Mouse (Mus musculus) T-helper 17 cell (primary cell): ENCODE data around the gene Mgll.

Experiments
- in situ Hi-C, 2 experiments: fragments of 300-600 bp; cut with MboI, MseI; formaldehyde crosslinking; loops; 1 replicate in 1 of 2; 2 replicates in 1 of 2; pipeline ENCODE4 v1.15.1; 2025; ENCODE audit warnings: high pct_unique_total_duplicates in 2 of 2

Mgll gene

DNA sequence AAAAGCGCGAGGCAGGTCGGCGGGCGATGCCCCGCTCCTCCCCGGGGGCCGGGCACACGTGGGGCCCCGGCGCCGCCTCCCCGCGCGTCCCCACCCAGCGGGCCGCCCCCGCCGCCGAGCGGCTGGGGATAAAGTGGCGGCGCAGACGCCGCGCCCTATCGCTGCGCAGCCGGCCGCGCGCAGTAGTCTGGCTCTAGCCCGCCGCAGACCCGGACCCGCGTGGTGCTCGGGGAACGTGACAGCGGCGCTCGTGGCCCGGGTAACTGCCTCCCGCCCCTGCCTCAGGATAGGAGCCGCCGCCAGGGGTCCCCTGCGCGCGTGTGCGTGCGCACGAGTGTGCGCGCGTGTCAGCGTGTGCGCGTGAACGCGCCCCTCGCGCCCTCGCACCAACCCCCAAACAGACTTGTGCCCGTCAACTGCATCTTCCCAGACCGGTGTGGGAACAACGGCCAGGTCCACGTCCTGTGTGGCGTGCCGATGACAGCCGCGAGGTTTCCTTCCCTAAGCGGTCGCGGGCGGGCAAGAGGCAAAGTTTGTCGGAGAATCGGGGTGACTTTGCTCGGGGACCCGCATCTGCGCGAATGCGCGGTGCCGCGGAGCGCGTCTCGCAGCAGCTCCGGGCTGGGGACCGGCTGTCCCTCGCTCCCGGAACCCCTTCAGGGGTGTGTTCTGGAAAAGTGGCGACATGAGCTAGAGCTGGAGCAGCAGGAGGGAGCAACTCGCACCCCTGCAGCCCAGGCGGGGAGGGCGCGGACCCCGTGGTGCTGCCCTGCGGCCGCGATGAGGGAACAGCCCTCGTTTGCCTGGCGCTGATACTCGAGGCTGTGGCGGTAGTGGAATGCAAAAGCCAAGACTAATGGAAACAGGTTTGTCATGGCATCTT lies at the start of gene Mgll:
Gene Mgll (plus strand): TSS at position 100 of the 883 bp plus-strand sequence.
- in situ Hi-C loops: no loop called here

DNA sequence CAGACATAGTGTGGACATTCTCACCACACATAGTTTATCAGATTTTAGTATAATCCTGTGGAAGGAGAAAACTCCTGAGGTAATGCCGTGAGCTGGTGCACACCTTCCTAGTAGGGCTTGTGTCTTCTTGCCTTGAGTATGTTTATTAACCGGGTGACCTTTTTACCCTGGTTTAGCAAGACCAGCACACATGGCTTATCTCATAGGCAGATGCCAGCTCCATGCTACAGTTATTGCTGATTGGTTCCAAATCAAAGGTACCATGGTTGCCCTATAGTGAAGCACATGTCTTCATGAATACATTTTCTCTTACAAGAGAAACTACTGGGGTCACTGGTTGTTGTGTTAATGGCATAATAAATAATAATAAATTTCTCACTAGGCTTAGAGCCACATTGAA lies 48.4 kb upstream of the Mgll start:
- in situ Hi-C loops: no loop called here

DNA sequence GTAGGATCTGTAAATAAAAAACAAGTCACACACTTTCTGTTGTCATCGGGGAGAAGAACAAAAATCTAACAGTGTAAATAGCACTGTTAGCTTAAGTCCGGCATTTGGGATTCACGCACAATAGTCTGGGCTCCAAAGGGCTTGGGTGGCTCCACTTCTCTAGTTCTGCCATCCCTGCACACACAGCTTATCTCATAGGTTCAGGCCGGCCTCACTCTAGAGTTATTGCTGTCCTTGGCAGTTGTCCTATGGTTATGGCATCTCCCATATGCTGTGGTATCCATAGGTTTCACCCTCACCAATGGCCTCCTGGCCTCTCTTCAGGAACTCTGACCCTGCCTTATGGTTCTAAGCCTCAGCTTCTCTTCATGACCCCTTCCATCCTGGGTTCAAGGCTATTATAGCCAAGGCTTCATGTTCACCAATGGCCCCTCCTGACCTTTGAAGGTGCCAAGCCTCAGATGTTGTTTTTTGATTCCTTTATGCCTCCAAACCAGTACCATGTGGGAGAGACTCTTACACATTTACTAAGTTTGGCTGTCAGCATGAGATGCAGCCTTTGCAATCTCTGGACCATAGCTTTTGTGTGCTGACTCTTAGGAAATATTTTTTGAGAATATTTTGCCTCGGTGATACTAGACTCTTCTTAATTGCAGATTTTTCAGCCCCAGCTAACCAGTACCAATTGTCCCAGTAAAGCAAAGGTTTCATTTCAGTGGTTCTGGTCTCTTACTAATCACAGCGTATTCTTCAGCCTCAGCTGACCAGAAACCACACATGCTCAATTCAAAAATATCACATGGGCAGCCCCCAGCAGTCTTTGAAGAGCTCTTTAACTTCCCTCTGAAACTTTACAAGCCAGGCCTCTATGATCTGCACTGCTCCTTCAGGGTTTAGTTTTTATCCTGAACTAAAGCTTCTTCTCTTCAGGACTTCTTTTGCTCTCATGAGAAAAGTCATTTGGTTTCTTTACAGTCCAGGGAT lies 47.2 kb upstream of the Mgll start:
- in situ Hi-C loops: no loop called here

DNA sequence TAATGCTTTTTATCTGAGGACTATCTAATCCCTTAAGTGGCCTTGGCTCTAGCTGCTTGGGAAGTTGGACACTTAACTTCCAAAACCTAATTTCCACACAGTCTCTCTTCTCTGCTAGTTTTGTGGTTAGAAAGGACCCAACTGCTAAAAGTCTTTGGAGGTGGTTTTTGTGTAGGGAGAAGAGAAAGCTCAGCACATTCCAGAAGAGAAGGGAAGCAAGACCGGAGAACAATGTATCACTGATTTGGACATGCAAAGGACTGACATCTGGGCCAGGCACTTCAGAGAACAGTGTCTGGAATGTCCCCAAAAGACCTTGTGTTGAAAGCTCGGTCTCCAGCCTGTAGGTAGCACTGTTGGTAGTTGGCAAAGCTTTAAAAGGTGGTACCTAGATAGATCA lies 46.5 kb upstream of the Mgll start:
- in situ Hi-C loops: no loop called here

DNA sequence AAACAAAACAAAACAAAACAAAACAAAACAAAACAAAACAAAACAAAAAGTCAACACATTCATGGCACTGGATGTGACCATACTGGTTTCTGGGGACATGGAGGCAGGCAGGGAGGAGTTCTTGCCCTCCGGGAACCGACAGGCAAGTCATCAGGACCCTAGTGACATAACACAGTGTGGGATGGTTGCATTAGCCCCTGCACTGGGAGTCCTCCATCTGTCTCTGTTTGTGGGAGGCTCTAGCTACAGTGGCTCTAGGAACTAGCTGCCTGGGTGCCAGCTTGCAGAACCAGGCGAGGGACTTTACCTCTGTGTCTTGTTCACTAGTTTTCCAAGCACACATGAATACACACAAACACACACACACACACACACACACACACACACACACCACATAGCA lies 43.2 kb upstream of the Mgll start:
- in situ Hi-C loops: no loop called here

DNA sequence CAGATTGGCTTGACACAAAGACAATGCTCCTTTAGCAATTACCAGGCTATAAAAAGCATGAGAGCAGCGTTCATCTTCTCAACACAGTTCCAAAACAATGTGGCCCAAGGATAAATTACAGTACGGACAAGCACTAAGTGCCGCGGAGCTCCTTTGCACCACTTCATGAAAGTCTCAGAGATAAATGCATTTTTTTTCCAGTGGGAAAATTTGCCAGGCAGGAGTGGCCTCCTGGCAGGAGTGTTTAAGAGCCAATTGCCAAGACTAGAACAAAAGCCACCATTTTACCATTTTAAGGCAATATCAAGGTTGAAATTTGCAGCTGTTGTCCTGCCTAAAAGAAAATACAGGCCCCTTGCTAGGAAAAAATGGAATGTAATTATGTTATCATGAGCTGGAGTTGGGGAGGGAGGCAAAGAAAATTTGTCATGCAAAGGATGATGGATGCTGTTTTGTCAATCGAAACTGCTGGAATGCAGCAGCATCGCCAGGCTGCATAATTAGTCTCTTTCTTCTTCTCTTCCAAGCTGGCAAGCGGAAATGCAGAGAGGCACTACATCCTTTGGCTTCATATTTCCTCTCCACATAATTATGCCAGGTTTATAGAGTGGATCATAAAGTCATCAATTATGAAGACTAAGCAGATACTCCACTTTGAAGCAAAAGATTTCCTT lies 40.7 kb upstream of the Mgll start:
- in situ Hi-C loops: no loop called here

DNA sequence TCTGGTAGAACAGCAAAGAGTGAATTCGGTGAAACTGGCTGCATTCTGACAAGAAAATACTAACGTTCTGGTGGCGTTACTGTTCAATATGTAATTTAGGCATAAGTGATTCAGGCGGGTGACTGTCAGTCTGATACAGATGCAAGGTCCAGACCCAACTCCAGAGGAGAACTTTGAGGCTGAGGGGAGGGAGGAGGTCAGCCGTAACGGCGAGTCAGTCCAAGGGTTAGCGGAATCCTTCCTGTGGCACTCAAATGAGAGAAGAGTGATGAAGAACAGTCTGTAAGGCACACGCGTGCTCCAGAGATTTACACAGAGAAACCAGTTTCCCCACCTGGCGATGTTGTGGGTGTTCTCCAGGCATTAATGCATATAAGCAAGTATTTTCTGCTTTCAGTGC lies 36.0 kb upstream of the Mgll start:
- in situ Hi-C loops: no loop called here

DNA sequence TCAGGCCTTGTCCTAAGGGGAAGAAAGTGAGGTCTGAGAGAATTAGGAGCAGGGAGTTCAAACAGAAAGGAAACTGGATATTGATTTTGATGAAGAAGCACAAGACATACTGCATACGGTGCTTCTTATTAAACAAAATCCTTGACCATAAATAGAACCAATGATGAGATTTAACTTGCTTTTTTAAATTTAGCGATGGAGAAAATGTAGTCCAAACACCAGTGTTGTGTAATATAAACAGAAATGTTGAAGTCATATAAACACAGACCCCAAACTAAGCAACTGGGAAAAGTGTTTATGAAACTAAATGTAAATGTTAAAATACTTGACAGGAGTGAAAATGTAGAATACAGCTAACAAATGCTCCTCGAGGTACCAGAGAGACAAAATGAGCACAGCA lies 35.5 kb upstream of the Mgll start:
- in situ Hi-C loops: no loop called here

DNA sequence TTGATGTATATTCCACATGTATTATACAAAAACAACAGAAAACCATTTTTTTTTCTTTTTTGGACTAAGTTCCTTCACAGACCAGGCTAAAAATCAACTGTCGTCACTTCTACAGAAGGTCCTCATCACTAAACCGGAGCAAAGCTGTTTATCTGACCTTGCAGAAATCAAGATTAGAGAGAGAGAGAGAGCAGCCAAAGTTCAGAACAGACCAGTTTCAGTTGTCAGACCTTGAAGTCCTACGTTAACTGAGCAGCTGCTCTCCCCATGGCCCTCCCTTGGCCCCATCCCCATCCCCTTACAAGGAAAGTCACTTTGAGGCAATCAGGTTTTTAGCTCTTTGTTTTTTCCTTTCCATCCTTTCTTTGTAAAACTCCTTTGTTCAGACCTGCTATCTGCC lies 34.0 kb upstream of the Mgll start:
- in situ Hi-C loops: no loop called here

DNA sequence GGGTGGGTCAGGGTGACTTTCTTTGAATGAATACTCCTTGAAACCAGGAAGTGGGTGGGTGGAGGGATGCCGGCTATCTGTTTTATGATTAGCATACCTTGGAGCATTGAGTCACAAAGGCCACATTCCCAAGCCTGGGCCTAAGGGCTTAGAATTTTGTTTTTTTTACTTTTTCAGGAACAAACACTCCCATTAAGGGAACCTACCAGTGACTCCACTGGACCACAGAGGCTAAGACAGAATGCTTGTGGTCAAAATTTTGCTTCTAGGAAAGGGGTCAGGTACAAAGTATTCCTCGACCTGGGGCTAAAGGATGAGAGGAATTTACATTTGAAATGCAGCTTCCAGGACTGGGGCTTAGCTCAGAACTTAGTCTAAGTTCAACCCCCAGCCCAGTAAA lies 32.9 kb upstream of the Mgll start:
- in situ Hi-C loops: no loop called here

DNA sequence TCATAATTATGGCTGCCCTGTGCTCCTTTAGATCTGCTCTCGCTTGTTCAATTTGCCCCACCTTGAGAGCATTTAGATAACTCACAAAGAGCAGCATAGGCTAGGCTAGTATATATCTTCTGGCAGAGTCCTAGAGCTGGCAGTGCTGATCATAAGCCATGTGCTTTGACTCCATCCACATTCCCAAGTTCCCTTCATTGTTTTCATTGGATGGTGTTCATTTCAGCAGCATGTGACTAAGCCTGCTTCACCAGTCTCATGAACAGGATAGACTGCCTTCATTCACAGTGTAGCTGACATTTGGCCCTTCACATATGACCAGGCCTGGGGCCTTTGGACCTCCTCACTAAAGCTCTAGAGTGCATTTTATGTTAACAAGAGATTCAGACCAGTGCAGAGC lies 21.3 kb upstream of the Mgll start:
- in situ Hi-C loops: loop anchor here in 1 of 2 experiments (10.0 kb wide), 1 partner anchor 58 kb away; no protein-coding TSS in a partner anchor

DNA sequence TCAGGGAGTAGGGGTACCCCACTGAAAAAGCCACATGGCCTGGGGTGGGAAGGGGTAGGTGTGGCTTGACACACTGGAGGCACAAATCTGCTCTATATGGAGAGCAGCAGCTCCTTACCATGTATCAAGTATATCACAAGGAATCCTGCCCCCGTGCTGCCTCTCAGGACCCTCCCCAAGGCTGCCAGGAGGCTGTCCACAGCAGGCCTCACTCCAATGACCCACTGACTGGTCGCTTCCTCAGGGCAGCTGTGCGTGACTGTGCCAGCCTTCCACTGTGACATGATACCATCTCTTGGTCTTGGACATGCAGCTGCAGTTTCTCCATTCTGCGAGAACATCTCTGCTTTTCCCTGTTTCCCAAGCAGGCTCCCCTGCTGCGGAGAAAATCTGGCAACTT lies 20.5 kb upstream of the Mgll start:
- in situ Hi-C loops: loop anchor here in 1 of 2 experiments (10.0 kb wide), 1 partner anchor 59 kb away; no protein-coding TSS in a partner anchor

DNA sequence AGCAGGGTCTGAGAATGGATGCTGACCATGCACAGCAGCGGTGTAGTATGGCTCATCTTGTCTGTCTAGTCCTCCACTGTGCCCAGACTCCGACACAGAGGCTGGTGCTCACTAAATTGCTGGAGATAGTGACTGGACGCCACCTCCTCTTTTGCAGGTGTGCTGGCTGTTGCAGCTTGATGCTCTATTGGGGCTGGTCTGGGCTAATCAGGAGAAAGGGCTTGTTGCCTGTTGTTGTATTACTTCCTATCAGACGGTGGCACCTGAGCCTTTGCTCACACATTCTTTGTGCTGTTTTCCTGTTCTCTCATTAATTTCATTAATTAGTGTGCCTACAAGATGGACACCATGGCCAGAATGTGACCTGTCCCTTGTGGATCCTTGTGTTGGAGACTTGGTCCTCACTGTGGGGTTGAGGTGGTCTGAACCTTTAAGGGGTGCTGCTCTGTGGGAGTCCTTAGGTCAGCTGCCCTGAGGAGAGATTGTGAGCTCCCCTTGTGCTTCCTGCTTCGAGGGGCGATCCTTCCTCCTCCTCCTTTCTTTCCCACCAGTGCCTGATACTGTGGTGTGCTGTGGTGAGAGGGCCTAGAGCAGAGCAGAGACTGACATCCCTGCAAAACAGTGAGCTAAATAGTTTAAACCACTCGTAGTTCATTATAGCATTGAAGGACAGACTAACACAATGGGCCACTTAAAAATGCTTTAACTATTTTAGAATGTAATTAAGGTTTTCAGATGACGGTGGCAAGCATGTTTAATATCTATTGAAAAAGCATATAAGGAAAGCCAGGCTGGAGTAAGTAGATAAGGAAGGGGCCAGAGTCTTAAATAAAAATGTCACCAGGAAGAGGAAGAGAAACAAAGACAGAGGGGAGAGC lies 15.6 kb upstream of the Mgll start:
- in situ Hi-C loops: loop anchor here in 1 of 2 experiments (10.0 kb wide), 1 partner anchor 64 kb away; no protein-coding TSS in a partner anchor

DNA sequence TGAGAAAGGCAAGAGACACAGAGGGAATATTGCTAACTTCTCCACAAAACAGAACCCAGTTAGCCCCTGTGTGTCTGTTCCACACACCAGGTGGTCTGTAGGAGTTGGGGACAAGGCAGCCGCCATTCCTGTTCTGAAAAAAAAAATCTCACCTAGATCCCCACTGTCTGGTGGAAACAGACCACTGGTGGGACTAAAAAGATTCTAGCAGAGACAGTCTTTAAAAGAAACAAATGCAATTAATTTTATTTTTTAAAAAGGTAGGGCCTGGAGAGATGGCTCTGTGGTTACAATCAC lies 15.0 kb upstream of the Mgll start:
- in situ Hi-C loops: loop anchor here in 1 of 2 experiments (10.0 kb wide), 1 partner anchor 64 kb away; no protein-coding TSS in a partner anchor

DNA sequence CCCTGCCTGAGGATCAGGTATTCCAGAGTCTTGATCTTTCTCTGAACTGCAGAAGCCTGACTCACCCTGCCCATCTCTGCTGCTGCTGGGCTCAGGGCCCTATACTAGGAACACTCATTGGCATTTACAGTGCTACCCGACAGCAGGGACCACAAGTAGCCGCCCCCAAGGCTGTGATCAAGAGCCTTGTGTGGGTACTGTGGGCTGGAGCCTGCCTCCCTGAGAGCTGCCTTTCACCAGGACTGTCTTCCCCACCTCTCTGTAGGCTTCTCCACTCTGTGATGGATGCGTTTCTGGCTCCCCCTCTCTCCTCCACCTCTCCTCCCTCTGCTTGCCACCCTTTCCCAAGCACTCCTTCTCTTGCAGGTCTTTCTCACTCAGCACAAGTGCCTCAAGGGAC lies 12.9 kb upstream of the Mgll start:
- in situ Hi-C loops: no loop called here

DNA sequence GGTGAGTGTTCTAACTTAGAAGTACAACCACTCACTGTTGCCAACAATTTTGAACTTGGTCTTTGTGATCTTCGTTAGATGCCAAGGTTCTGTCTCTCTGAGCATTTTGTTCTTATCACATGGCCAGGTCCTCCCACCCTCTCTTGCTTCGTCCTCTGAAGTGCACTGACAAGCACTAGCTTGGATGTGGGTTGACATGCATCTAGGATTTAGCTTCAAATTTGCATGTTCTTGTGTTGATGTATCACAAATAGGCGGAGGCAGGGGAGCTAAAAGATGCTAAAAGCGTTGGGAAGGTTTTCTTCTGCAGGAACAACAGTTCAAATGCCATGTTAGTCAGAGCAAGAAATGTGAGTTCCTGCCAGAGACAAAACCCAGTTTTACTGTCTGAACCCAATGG lies 12.1 kb upstream of the Mgll start:
- in situ Hi-C loops: no loop called here

DNA sequence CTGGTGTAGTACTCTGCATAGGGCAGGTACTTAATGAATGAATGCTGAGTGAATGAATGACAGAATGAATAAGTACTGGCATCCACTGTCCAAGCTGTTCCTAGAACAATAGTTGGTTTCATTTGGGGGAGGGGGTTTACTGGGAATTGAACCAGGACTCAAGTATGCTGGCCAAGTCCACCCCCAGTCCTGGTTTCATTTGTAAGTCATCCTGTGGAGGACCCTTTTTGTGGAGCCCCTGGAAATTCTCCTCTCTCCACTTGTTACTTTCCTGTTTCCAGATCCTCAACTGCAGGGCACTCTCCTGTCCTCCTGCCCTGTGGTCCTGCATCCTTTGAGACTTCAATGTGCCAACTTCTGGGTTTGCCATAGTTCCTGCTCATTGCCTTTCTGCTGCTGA lies 10.9 kb upstream of the Mgll start:
- in situ Hi-C loops: no loop called here

DNA sequence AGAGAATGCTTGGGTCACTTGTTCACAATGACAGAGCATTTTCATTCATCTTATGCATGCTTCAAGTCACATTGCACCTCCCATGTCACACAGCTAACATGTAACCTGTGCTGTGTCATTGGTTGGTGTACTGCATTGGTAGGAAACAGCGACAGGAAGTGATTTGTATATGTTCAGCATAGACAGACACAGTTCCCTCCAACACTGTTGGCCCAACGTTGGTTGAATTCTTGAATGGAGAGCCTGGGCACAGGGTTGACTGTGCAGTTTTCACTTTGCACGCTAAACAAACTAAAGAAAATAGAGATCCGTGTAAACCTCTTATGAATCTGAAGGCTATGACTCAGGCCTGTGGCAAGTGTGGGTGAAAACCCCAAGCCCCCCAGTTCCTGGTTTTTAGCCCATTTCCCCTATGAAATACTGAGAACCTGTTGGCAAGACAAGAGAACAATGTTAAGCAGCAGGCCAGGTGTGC lies 10.0 kb upstream of the Mgll start:
- in situ Hi-C loops: no loop called here

DNA sequence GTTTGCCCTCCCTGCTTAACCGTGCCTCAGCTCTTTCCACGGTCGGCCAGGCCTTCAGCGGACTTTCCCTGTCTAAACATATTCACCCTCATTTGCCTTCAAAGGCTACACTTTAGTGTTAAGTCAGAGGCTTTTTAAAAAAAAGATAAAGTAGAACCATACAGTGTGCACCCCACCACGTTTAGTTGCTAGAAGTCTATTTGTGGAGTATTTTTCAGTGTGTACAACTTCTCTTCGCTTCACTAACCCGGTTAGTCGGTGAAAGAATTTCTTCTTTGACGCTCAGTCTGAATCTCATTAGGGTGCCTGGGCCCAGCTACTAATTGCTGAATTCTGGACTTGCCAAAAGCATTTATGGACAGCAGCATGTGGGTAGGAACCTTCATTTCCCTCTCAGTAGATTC lies 8.8 kb upstream of the Mgll start:
- in situ Hi-C loops: loop anchor here in 1 of 2 experiments (5.0 kb wide), 1 partner anchor 42 kb away; no protein-coding TSS in a partner anchor

DNA sequence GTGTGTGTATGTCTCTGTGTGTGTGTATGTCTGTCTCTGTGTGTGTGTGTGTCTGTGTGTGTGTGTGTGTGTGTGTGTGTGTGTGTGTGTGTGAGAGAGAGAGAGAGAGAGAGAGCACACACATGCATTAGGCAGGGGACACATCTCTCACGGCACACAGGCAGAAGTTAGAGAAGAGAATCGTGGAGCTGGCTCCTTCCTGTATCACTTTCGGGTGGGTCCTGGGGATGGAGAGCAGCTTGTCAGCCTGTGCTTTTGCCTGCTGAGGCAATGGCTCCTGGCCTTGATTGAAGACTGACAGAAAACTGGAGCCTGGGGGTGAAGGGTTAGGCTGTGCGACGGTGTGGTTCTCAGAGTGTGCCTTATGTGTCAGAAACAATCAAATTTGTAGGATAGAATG lies 8.2 kb upstream of the Mgll start:
- in situ Hi-C loops: loop anchor here in 1 of 2 experiments (5.0 kb wide), 1 partner anchor 41 kb away; no protein-coding TSS in a partner anchor
